ENCODE assay signal across 10 mouse cellular contexts in the genomic region with DNA sequence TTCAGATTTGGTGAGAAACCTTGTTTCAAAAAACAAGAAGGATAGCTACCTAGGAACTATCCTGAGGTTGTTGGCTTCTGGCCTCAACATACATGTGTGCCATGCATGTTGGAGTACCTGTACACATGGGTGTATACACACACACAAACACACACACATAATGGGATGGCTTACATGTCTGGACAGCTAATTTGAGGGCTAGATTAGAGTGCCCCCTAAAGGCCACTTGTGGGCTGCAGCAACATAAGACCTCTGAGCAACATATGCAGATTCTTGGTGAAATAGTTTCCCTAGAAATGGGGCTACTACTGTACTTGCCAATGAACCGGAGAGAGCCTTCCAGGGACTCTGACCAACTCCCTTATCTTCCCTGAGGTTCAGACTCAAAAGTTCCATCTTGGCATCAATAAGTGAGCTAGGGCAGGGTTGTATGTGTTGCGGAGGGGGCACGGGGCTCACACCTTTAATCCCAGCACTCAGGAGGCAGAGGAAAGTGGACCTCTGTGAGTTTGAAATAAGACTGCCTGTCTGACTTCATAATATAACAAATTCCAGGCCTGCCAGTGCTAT. TPM values are rescaled to one million over a fixed set of nuclear protein-coding genes. Genes with fewer than 3 reads are reported as not detected.
DNase-seq lines count a peak whose midpoint lies in the region; ATAC-seq and TF ChIP-seq lines count a peak whose summit lies in the region.
"Had no signal": no experiment of that assay in that cellular context is flagged by ENCODE, and none has a peak within 500 bp of the region (broad histone marks: within the 10 kb centered on the region; RNA-seq: fewer than 3 reads in every experiment).

No protein-coding gene starts in this region.

- no peak overlapping the region for H3K4me3 ChIP-seq in kidney, adult 2 months (ENCODE audit: insufficient read depth, low read depth, low read length)
- no peak overlapping the region for H3K4me3 ChIP-seq in kidney, embryonic 15.5 days (replicated peaks)
- H3K4me3 ChIP-seq in neural tube, embryonic 14.5 days (ENCODE audit: low read depth, low read length), result no peak overlapping the region
- H3K4me3 ChIP-seq: embryonic facial prominence, embryonic 15.5 days; liver, embryonic 15.5 days had no signal

- DNase-seq in kidney, adult 2 months, result peak; percentile 61
- DNase-seq in CD4-positive, CD25-positive, alpha-beta regulatory T cell, adult 2 months (ENCODE audit: low read depth, low spot score), result peak; percentile 77
- DNase-seq in ZHBTc4 (ENCODE audit: low read depth, low spot score), result peak; percentile 56
- DNase-seq in embryo, embryonic 11 days, result peak; percentile 58
- DNase-seq in layer of hippocampus, postnatal 14 days (ENCODE audit: low spot score in 2 of 2), result peak; percentile 27 to 64
- DNase-seq in Muller cell, postnatal 12 days (ENCODE audit: inconsistent ontology term), result no peak

- H3K9me3 ChIP-seq in kidney, embryonic 15.5 days (replicated peaks), result no peaks in the 10 kb centered on the region
- H3K9me3 ChIP-seq in neural tube, embryonic 14.5 days (ENCODE audit: control insufficient read depth, low read length), result no peaks in the 10 kb centered on the region
- H3K9me3 ChIP-seq: embryonic facial prominence, embryonic 15.5 days; liver, embryonic 15.5 days had no signal

- TF ChIP-seq CTCF in kidney, adult 2 months (conservative IDR thresholded peaks at IDR 0.05; ENCODE audit: insufficient read depth, insufficient read length, low read depth, low read length), result peak; percentile 69

- H3K27ac ChIP-seq in kidney, adult 2 months (ENCODE audit: insufficient read depth, low read depth, low read length), result no peak overlapping the region
- H3K27ac ChIP-seq in kidney, embryonic 15.5 days, result no peak overlapping the region
- H3K27ac ChIP-seq in neural tube, embryonic 14.5 days (ENCODE audit: low read depth, low read length), result no peak overlapping the region
- H3K27ac ChIP-seq: embryonic facial prominence, embryonic 15.5 days; liver, embryonic 15.5 days had no signal

- no peak overlapping the region for H3K4me2 ChIP-seq in kidney, embryonic 15.5 days
- no peak overlapping the region for H3K4me2 ChIP-seq in neural tube, embryonic 14.5 days (ENCODE audit: low read depth, low read length)
- H3K4me2 ChIP-seq: embryonic facial prominence, embryonic 15.5 days; liver, embryonic 15.5 days had no signal

- H3K36me3 ChIP-seq in kidney, adult 2 months (ENCODE audit: control insufficient read depth, insufficient read depth, low read length), result no peaks in the 10 kb centered on the region
- H3K36me3 ChIP-seq in kidney, embryonic 15.5 days, result peaks cover 75% of the 10 kb centered on the region
- peaks cover 26% of the 10 kb centered on the region; the same call in 1 of the 2 replicates for H3K36me3 ChIP-seq in neural tube, embryonic 14.5 days (ENCODE audit: control insufficient read depth, insufficient read depth, low read length)
- H3K36me3 ChIP-seq: liver, embryonic 15.5 days had no signal

- no peak for ATAC-seq in kidney, embryonic 15.5 days (replicated peaks; ENCODE audit: low FRiP score)
- peak; percentile 63; the same call in 1 of the 2 replicates for ATAC-seq in neural tube, embryonic 14.5 days (ENCODE audit: low read depth)

- no peaks in the 10 kb centered on the region for H3K27me3 ChIP-seq in kidney, adult 2 months (replicated peaks; ENCODE audit: control insufficient read depth, insufficient read depth, low read length)
- H3K27me3 ChIP-seq in kidney, embryonic 15.5 days, result no peaks in the 10 kb centered on the region
- H3K27me3 ChIP-seq in neural tube, embryonic 14.5 days (ENCODE audit: control insufficient read depth, insufficient read depth, low read length), result no peaks in the 10 kb centered on the region
- H3K27me3 ChIP-seq: embryonic facial prominence, embryonic 15.5 days; liver, embryonic 15.5 days had no signal

- no peaks in the 10 kb centered on the region for H3K4me1 ChIP-seq in kidney, adult 2 months (ENCODE audit: control insufficient read depth, insufficient read depth, low read length)
- H3K4me1 ChIP-seq in kidney, embryonic 15.5 days, result no peaks in the 10 kb centered on the region
- H3K4me1 ChIP-seq in neural tube, embryonic 14.5 days (ENCODE audit: control insufficient read depth, insufficient read depth, low read length), result no peaks in the 10 kb centered on the region
- H3K4me1 ChIP-seq: embryonic facial prominence, embryonic 15.5 days; liver, embryonic 15.5 days had no signal

- no peak overlapping the region for H3K9ac ChIP-seq in kidney, embryonic 15.5 days
- no peak overlapping the region for H3K9ac ChIP-seq in neural tube, embryonic 14.5 days (replicated peaks; ENCODE audit: low read depth, low read length)
- H3K9ac ChIP-seq: embryonic facial prominence, embryonic 15.5 days; liver, embryonic 15.5 days had no signal

- TF ChIP-seq POLR2A in kidney, adult 2 months (IDR thresholded peaks at IDR 0.05; ENCODE audit: low read depth, low read length), result no peak

- WGBS in kidney, adult 2 months, result 90% methylated on average over 3 of the region's 3 CpGs
- 96% methylated on average over 3 of the region's 3 CpGs for WGBS in kidney, embryonic 15.5 days
- 99% methylated on average over 3 of the region's 3 CpGs for WGBS in neural tube, embryonic 14.5 days

RNA-seq across cellular contexts. Expression of gene Adamts10, which starts 15.2 kb away (rescaled TPM):
- polyA plus RNA-seq in kidney, adult 2 months (2012; rRNA removed), result 31.4 and 37.9 TPM in 2 replicates
- 53.0 and 66.0 TPM in 2 replicates for polyA plus RNA-seq in kidney, embryonic 15.5 days (2015; fragmentation: Nextera tagmentation; extraction: Ambion mirVana)
- 10 to 100 TPM; 33.4 to 34.1 TPM for total RNA-seq in layer of hippocampus, postnatal 14 days (2021)
- polyA plus RNA-seq in neural tube, embryonic 14.5 days (2014; fragmentation: Nextera tagmentation; extraction: Ambion mirVana), result 45.9 and 57.2 TPM in 2 replicates

RNA-seq across cellular contexts. Expression of gene Myo1f, which starts 16.3 kb away (rescaled TPM):
- 1.5 and 2.7 TPM in 2 replicates for polyA plus RNA-seq in kidney, adult 2 months (2012; rRNA removed)
- polyA plus RNA-seq in kidney, embryonic 15.5 days (2015; fragmentation: Nextera tagmentation; extraction: Ambion mirVana), result 2.7 and 3.5 TPM in 2 replicates
- total RNA-seq in layer of hippocampus, postnatal 14 days (2021), result 1 to 10 TPM; 1.5 to 2.6 TPM
- 1.0 and 2.8 TPM in 2 replicates for polyA plus RNA-seq in neural tube, embryonic 14.5 days (2014; fragmentation: Nextera tagmentation; extraction: Ambion mirVana)
